10 mouse cellular contexts compared by ENCODE assay signal in genomic region chr7:67713820-67714510, GRCm38 (mm10). TPM values are rescaled to one million over a fixed set of nuclear protein-coding genes. Genes with fewer than 3 reads are reported as not detected.
DNase-seq lines count a peak whose midpoint lies in the region; ATAC-seq lines count a peak whose summit lies in the region.
"Had no signal": no experiment of that assay in that cellular context is flagged by ENCODE, and none has a peak within 500 bp of the region (broad histone marks: within the 10 kb centered on the region; RNA-seq: fewer than 3 reads in every experiment).

No protein-coding gene starts in this region.

- peak; percentile 25 for DNase-seq in liver
- DNase-seq in heart, postnatal 4 days = peak; percentile 79
- DNase-seq in left cerebral cortex, postnatal 4 days = peak; percentile 78
- peak; percentile 71 for DNase-seq in retina, embryonic 14.5 days (ENCODE audit: low spot score)
- no peak for DNase-seq in urinary bladder, adult 18-20 months (ENCODE audit: low spot score in 2 of 2)

- H3K27ac ChIP-seq in liver, embryonic 12.5 days = no peak overlapping the region
- peak overlapping the region; percentile 82 for H3K27ac ChIP-seq in forebrain, embryonic 13.5 days

- H3K36me3 ChIP-seq in liver, embryonic 12.5 days = peaks cover 18% of the 10 kb centered on the region
- H3K36me3 ChIP-seq in forebrain, embryonic 13.5 days (ENCODE audit: poor library complexity, severe bottlenecking) = peaks cover 37% of the 10 kb centered on the region

- H3K4me3 ChIP-seq in liver, embryonic 12.5 days = no peak overlapping the region
- no peak overlapping the region for H3K4me3 ChIP-seq in forebrain, embryonic 13.5 days
- H3K4me3 ChIP-seq: myocyte had no signal

- H3K27me3 ChIP-seq in liver, embryonic 12.5 days (replicated peaks) = no peaks in the 10 kb centered on the region
- no peaks in the 10 kb centered on the region for H3K27me3 ChIP-seq in forebrain, embryonic 13.5 days

- intact Hi-C loops in left cerebral cortex, postnatal 4 days (cut with DNase I) = no loop called here

- no peaks in the 10 kb centered on the region for H3K9me3 ChIP-seq in liver, embryonic 12.5 days (replicated peaks)
- H3K9me3 ChIP-seq in forebrain, embryonic 13.5 days (replicated peaks) = no peaks in the 10 kb centered on the region

- H3K9ac ChIP-seq in liver, embryonic 12.5 days = no peak overlapping the region
- H3K9ac ChIP-seq in forebrain, embryonic 13.5 days = peak overlapping the region; percentile 26; the same call in 1 of the 2 replicates

- WGBS in liver, embryonic 12.5 days (ENCODE audit: insufficient replicate concordance) = 81% methylated on average over 19 of the region's 19 CpGs
- 35% methylated on average over 19 of the region's 19 CpGs for WGBS in forebrain, embryonic 13.5 days

- no peak overlapping the region for H3K4me2 ChIP-seq in liver, embryonic 12.5 days
- H3K4me2 ChIP-seq in forebrain, embryonic 13.5 days = peak overlapping the region; percentile 33

- no peak for ATAC-seq in liver, embryonic 12.5 days
- peak; percentile 82 for ATAC-seq in forebrain, embryonic 13.5 days
- no peak for ATAC-seq in activated CD4-positive, CD25-positive, alpha-beta regulatory T cell, adult 4 months

- H3K4me1 ChIP-seq in liver, embryonic 12.5 days = peaks cover 16% of the 10 kb centered on the region
- H3K4me1 ChIP-seq in forebrain, embryonic 13.5 days = peaks cover 19% of the 10 kb centered on the region

RNA-seq across cellular contexts. Expression of gene Synm, which starts 45.6 kb away (rescaled TPM):
- polyA plus RNA-seq in liver, embryonic 12.5 days (2016; fragmentation: Nextera tagmentation; extraction: Ambion mirVana) = 0.13 and 0.17 TPM in 2 replicates
- polyA plus RNA-seq in forebrain, embryonic 13.5 days (2015; fragmentation: Nextera tagmentation; extraction: Ambion mirVana) = 1.8 and 1.9 TPM in 2 replicates
- total RNA-seq in heart, postnatal 4 days (2021) = 1 to 10 TPM; 5.5 to 5.6 TPM
- total RNA-seq in left cerebral cortex, postnatal 4 days (2021) = 10 to 100 TPM; 25.6 to 27.7 TPM
- polyA plus RNA-seq in activated CD4-positive, CD25-positive, alpha-beta regulatory T cell, adult 4 months (2017; shearing (Covaris generic)) = not detected
- total RNA-seq: MEL had no signal

Comparison
In these comparisons a context has a peak if more than half of its experiments do, and no peak if none do; other contexts are left out.
1. DNase-seq: peak in liver (single experiment), heart, postnatal 4 days (single experiment), left cerebral cortex, postnatal 4 days (single experiment) and retina, embryonic 14.5 days (single experiment); none in urinary bladder, adult 18-20 months (0 of 2).